Mouse (Mus musculus): ENCODE measurements around the gene Dpf3. TPM values are rescaled to one million over a fixed set of nuclear protein-coding genes. Genes with fewer than 3 reads are reported as not detected.

Gene Dpf3
- total RNA-seq, 2 experiments from 2014 or later = 21.3 to 22.9 TPM

- no peak for DNase-seq (ENCODE audit: low spot score in 2 of 2)
Observed at GRCm38 (mm10) chr12:83295031-83295430, 192.5 kb downstream of the Dpf3 start.

- DNase-seq (ENCODE audit: low spot score in 2 of 2) = peak in 1 of 2 experiments; percentile 66
Observed at GRCm38 (mm10) chr12:83291915-83292314, 195.6 kb downstream of the Dpf3 start.

GRCm38 (mm10) chr12:83286496-83287492 is 200.7 kb downstream of the Dpf3 start:
- peak; percentile 38 to 77 for DNase-seq (ENCODE audit: low spot score in 2 of 2)

GRCm38 (mm10) chr12:83283591-83284320 is 203.8 kb downstream of the Dpf3 start:
- DNase-seq (ENCODE audit: low spot score in 2 of 2) = no peak

- peak in 1 of 2 experiments; percentile 22 for DNase-seq (ENCODE audit: low spot score in 2 of 2)
Observed at GRCm38 (mm10) chr12:83277537-83278441, 209.7 kb downstream of the Dpf3 start.

- DNase-seq (ENCODE audit: low spot score in 2 of 2) = no peak
Observed at GRCm38 (mm10) chr12:83271215-83271614, 216.3 kb downstream of the Dpf3 start.

GRCm38 (mm10) chr12:83268504-83268922 is 219.0 kb downstream of the Dpf3 start:
- peak; percentile 22 to 53 for DNase-seq (ENCODE audit: low spot score in 2 of 2)

- no peak for DNase-seq (ENCODE audit: low spot score in 2 of 2)
Observed at GRCm38 (mm10) chr12:83260540-83260939, 227.0 kb downstream of the Dpf3 start.

GRCm38 (mm10) chr12:83254399-83254798 is 233.1 kb downstream of the Dpf3 start:
- no peak for DNase-seq (ENCODE audit: low spot score in 2 of 2)

GRCm38 (mm10) chr12:83249066-83249465 is 238.4 kb downstream of the Dpf3 start:
- DNase-seq (ENCODE audit: low spot score in 2 of 2) = no peak

GRCm38 (mm10) chr12:83248636-83249035 is 238.9 kb downstream of the Dpf3 start:
- DNase-seq (ENCODE audit: low spot score in 2 of 2) = no peak

- no peak for DNase-seq (ENCODE audit: low spot score in 2 of 2)
Observed at GRCm38 (mm10) chr12:83247669-83248068, 239.8 kb downstream of the Dpf3 start.

GRCm38 (mm10) chr12:83241022-83241421 is 246.5 kb downstream of the Dpf3 start:
- DNase-seq (ENCODE audit: low spot score in 2 of 2) = no peak

- no peak for DNase-seq (ENCODE audit: low spot score in 2 of 2)
Observed at GRCm38 (mm10) chr12:83240571-83240970, 246.9 kb downstream of the Dpf3 start.

GRCm38 (mm10) chr12:83235781-83236180 is 251.7 kb downstream of the Dpf3 start:
- DNase-seq (ENCODE audit: low spot score in 2 of 2) = no peak

GRCm38 (mm10) chr12:83234981-83235380 is 252.5 kb downstream of the Dpf3 start:
- DNase-seq (ENCODE audit: low spot score in 2 of 2) = no peak

- no peak for DNase-seq (ENCODE audit: low spot score in 2 of 2)
Observed at GRCm38 (mm10) chr12:83233651-83234050, 253.9 kb downstream of the Dpf3 start.

- no peak for DNase-seq (ENCODE audit: low spot score in 2 of 2)
Observed at GRCm38 (mm10) chr12:83232916-83233315, 254.6 kb downstream of the Dpf3 start.

- no peak for DNase-seq (ENCODE audit: low spot score in 2 of 2)
Observed at GRCm38 (mm10) chr12:83231258-83231657, 256.3 kb downstream of the Dpf3 start.

GRCm38 (mm10) chr12:83229683-83230082 is 257.8 kb downstream of the Dpf3 start:
- no peak for DNase-seq (ENCODE audit: low spot score in 2 of 2)

- DNase-seq (ENCODE audit: low spot score in 2 of 2) = no peak
Observed at GRCm38 (mm10) chr12:83227014-83227413, 260.5 kb downstream of the Dpf3 start.
